Mouse (Mus musculus) stomach, postnatal 0 days (tissue): Measurements from ENCODE around the gene Mfsd1. TPM values are rescaled to one million over a fixed set of nuclear protein-coding genes. Genes with fewer than 3 reads are reported as not detected.
A peak's percentile ranks its signal among the peaks of the same experiment; 100 is the strongest.

ENCODE experiments used
- ATAC-seq: fragments of 200-750 bp; cut with Nextera tagmentation; 2 replicates; pipeline ENCODE4 v1.8.0; 2017; ENCODE audit not compliant: low FRiP score, low TSS enrichment
- DNase-seq: peaks from one replicate; pipeline ENCODE4 v3.0.0-alpha.2; 2016; ENCODE audit warnings: low spot score
- H3K27ac ChIP-seq: fragments of 300-500 bp; sonication (generic); replicated peaks from 2 replicates; pipeline ENCODE4 v1.5.1; 2014; ENCODE audit warnings: mild to moderate bottlenecking, control low read depth
- H3K27me3 ChIP-seq: fragments of 300-500 bp; sonication (generic); 2 replicates; pipeline ENCODE4 v1.6.1; 2014; ENCODE audit warnings: low read length; ENCODE audit not compliant: control insufficient read depth, insufficient read depth
- H3K36me3 ChIP-seq: fragments of 300-500 bp; sonication (generic); 2 replicates; pipeline ENCODE4 v1.6.1; 2014; ENCODE audit warnings: low read length, mixed read lengths; ENCODE audit not compliant: control insufficient read depth, insufficient read depth
- H3K4me1 ChIP-seq: fragments of 300-500 bp; sonication (generic); replicated peaks from 2 replicates; pipeline ENCODE4 v1.6.1; 2014; ENCODE audit warnings: antibody characterized with exemption; ENCODE audit not compliant: control insufficient read depth, insufficient read depth
- H3K4me2 ChIP-seq: fragments of 300-500 bp; sonication (generic); replicated peaks from 2 replicates; pipeline ENCODE4 v1.6.1; 2014; ENCODE audit warnings: low read depth, mild to moderate bottlenecking, control low read depth, moderate library complexity
- H3K4me3 ChIP-seq: fragments of 300-500 bp; sonication (generic); 2 replicates; pipeline ENCODE4 v1.5.1; 2014; ENCODE audit warnings: low read depth, low read length, control low read depth
- H3K9ac ChIP-seq: fragments of 300-500 bp; sonication (generic); 2 replicates; pipeline ENCODE4 v1.6.1; 2014; ENCODE audit warnings: mild to moderate bottlenecking, low read length, control low read depth, mixed read lengths
- H3K9me3 ChIP-seq: fragments of 300-500 bp; sonication (generic); 2 replicates; pipeline ENCODE4 v1.6.1; 2016; ENCODE audit warnings: low read length; ENCODE audit not compliant: control insufficient read depth
- CTCF ChIP-seq: IDR thresholded peaks from 2 replicates; pipeline ENCODE4 v1.5.1; 2016; ENCODE audit warnings: antibody characterized with exemption, low read depth, mild to moderate bottlenecking, moderate library complexity
- EP300 ChIP-seq: optimal IDR thresholded peaks from 2 replicates; pipeline ENCODE3; 2016; ENCODE audit warnings: antibody characterized with exemption
- WGBS: fragments of 180-500 bp; shearing (Covaris S2); extraction: QIAGEN DNeasy Blood & Tissue Kit; methylation state at CpG from one replicate; pipeline ENCODE4 v1.1.7; 2014; 5-methylcytosine and 5-hydroxymethylcytosine counted together
- polyA plus RNA-seq: library from polyadenylated mRNA; unstranded; fragments of >200 nt; fragmentation: Nextera tagmentation; extraction: Ambion mirVana; gene quantifications from 2 replicates; pipeline ENCODE4 v1.2.1, GENCODE M21; 2015

Mfsd1 gene
- polyA plus RNA-seq = 31.1 and 35.3 TPM in 2 replicates

DNA sequence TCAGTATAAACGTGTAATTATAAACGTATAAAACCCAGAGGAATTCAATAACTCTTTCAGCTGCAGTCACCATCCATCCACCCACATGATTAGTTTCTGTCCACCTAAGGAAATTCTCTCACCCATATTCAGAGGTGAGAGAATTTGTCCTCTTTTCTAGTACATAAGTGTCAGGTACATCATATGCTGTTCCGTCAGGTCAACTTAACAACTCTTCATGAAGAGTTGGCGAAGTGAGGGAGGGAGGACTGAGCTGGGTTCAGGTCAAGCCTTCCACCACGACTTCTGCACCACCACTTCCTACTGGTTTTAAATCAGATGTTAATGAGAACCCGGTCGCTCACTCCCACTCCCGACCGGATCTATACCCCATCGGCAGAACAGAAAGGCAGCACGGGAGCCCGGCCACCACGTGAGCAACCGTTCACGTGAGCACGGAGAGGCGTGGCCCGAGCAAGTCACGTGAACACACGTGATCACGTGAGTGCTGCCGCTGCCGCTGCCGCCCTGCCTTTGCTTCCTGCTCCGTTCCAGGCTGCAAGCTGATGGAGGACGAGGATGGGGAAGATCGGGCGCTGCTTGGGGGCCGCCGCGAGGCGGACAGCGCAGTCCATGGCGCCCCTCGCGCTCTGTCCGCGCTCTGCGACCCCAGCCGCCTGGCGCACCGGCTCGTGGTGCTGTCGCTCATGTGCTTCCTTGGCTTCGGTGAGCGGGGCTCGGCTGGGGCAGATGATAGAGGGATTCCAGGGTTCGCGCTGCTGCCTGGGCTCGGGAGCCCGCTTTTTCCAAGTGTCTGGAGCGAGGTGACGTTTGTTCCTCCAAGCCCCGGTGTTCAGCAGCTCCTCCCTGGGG lies at the start of gene Mfsd1:
Mfsd1 (plus strand) TSS at position 469 of the 852 bp plus-strand sequence.
- ATAC-seq (peak; percentile 90), DNase-seq (peak; percentile 93)
- Histone ChIP-seq H3K27ac (peak within 1 kb of the TSS; percentile 61), H3K4me1 (0 out of 2 replicates have a peak, but pooled peaks cover 4% of the 10 kb centered on the region), H3K36me3 (peaks cover 3% of the 10 kb centered on the region; the same call in 1 of the 2 replicates), H3K4me3 (peak within 1 kb of the TSS; percentile 73), H3K9me3 (no peaks in the 10 kb centered on the region), H3K9ac (peak within 1 kb of the TSS; percentile 74), H3K4me2 (peak within 1 kb of the TSS; percentile 85), H3K27me3 (no peaks in the 10 kb centered on the region)
- WGBS = 4% methylated on average over 53 of the region's 54 CpGs
- TF ChIP-seq CTCF (peak; percentile 8; the same call in 1 of the 2 replicates), EP300 (no peak)

DNA sequence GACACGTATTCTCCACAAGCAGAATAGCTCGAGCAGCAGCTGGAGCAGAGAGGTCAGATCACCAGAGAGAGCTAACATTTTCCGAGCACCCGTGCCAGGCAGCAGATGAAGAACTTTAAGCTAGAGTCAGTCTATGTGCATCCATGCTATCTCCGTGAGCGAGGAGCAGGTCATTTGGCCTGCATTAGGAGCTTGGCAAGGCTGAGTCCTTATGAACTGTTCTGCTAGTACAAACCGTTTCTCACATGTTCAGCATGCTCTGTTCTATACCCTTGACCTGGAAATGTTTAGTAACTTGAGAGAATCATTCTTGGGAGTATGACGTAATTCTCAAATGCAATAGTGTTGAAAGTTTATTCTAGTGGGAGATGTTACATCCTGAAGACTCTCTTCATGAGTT lies 38.9 kb upstream of the Mfsd1 start:
- TF ChIP-seq EP300 (no peak), CTCF (no peak)
- ATAC-seq (no peak), DNase-seq (no peak)
- Histone ChIP-seq H3K36me3 (no peaks in the 10 kb centered on the region), H3K27me3 (no peaks in the 10 kb centered on the region), H3K4me1 (no peaks in the 10 kb centered on the region), H3K4me3 (no peak overlapping the region), H3K9me3 (no peaks in the 10 kb centered on the region), H3K4me2 (no peak overlapping the region), H3K9ac (no peak overlapping the region), H3K27ac (no peak overlapping the region)
- WGBS = 60% methylated on average over 8 of the region's 8 CpGs

DNA sequence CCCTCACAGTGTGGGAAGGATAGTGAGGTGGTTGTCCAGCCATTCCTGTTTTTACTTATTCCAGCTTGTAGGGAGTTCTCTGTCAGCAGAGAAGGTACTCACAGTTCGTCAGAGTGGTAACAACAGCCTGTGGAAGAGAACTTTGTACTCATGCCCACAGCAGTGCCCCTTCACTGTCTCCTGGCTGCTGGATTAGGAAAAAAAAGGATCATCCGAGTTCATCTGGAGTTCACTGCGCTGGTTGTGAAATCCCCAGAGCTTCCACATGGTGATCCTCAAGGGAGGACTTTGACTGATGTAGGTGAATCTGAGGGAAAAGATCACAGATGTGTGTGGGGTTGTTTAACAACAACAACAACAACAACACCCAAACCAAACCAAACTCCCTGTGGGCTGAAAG lies 31.3 kb upstream of the Mfsd1 start:
- ATAC-seq (no peak), DNase-seq (no peak)
- WGBS = 49% methylated on average over 3 of the region's 3 CpGs

DNA sequence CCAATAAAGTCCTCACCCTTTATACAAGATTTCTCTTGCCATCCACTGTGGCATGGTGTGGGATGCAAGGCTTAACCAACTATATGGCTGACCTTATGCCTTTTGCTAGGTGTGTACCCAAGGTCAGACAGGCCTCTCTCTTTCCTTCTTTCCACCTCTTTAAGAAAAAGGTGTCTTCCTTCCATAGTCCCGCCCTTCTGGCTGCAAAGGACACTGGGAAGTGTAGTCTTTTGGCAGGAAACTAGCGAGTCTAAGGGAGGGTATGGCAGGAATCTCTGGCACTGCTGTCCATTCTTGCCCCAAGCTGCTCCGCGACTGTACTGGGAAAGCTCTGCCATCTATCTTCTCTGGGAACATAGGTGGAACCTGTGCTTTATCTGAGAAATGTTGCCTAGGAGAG lies 29.3 kb upstream of the Mfsd1 start:
- no peaks in the 10 kb centered on the region for H3K27me3 ChIP-seq
- H3K4me3 ChIP-seq = no peak overlapping the region
- H3K4me1 ChIP-seq = no peaks in the 10 kb centered on the region
- no peaks in the 10 kb centered on the region for H3K36me3 ChIP-seq
- H3K27ac ChIP-seq = no peak overlapping the region
- ATAC-seq (no peak), DNase-seq (no peak)
- H3K9ac ChIP-seq = no peak overlapping the region
- WGBS = 39% methylated on average over 4 of the region's 4 CpGs
- TF ChIP-seq CTCF = no peak
- no peak for TF ChIP-seq EP300
- peak overlapping the region; percentile 17; the same call in 1 of the 2 replicates for H3K4me2 ChIP-seq
- no peaks in the 10 kb centered on the region for H3K9me3 ChIP-seq

More for the DNA sequence above, 31.3 kb upstream of the Mfsd1 start:
- H3K4me3 ChIP-seq = no peak overlapping the region
- no peak for TF ChIP-seq EP300
- TF ChIP-seq CTCF = no peak
- H3K9me3 ChIP-seq = no peaks in the 10 kb centered on the region
- H3K4me2 ChIP-seq = no peak overlapping the region
- H3K27ac ChIP-seq = no peak overlapping the region
- H3K9ac ChIP-seq = no peak overlapping the region
- no peaks in the 10 kb centered on the region for H3K4me1 ChIP-seq
- no peaks in the 10 kb centered on the region for H3K36me3 ChIP-seq
- H3K27me3 ChIP-seq = no peaks in the 10 kb centered on the region

DNA sequence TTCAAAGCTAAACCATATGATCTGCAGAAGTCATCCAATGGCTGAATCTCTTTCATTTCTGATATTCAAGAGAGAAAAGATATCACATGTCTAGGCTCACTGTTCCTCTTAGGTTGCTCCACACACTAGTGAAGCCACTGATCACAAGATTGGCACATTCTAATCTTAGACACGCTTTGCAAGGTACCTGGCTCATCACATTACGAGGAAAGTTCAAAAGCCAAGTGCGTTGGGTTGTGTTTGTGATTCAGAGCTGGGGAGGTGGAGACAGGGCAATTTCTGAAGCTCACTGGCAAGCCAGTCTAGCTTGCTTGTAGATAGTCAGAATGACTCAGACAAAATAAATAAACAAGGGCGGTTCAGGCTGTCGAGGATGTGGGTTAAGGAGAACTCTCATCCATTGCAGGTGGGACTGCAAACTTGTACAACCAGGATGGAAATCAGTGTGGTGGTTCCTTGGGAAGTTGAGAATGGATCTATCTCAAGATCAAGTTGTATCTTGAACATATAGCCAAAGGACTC lies 28.6 kb upstream of the Mfsd1 start:
- no peaks in the 10 kb centered on the region for H3K27me3 ChIP-seq
- H3K4me2 ChIP-seq = no peak overlapping the region
- H3K36me3 ChIP-seq = no peaks in the 10 kb centered on the region
- peak; percentile 73; the same call in 1 of the 2 replicates for ATAC-seq
- no peak overlapping the region for H3K27ac ChIP-seq
- no peak overlapping the region for H3K9ac ChIP-seq
- no peak for TF ChIP-seq EP300
- TF ChIP-seq CTCF = no peak
- no peaks in the 10 kb centered on the region for H3K4me1 ChIP-seq
- H3K4me3 ChIP-seq = no peak overlapping the region
- 60% methylated on average over 5 of the region's 5 CpGs for WGBS
- no peaks in the 10 kb centered on the region for H3K9me3 ChIP-seq
- no peak for DNase-seq

DNA sequence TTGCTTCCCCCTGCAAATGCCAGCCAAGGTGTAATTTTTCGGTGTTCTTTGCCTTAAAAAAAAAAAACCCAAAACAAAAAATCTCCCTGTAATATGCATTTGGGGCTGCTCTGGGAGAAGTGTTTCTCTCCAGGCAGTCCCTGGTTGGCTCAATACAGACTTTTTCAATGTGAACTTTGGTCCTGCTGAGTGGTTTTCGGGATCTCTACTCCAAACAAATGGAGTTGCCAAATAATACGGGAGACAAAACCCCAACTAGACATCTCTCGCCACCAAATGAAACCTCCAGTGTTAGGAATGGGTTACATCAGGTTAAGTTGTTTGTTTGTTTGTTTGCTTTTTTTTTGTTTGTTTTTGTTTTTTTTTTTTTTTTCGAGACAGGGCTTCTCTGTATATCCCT lies 27.3 kb upstream of the Mfsd1 start:
- H3K27me3 ChIP-seq = no peaks in the 10 kb centered on the region
- no peaks in the 10 kb centered on the region for H3K4me1 ChIP-seq
- H3K9me3 ChIP-seq = no peaks in the 10 kb centered on the region
- no peak overlapping the region for H3K9ac ChIP-seq
- no peak for DNase-seq
- TF ChIP-seq EP300 (no peak), CTCF (no peak)
- no peak overlapping the region for H3K4me2 ChIP-seq
- H3K27ac ChIP-seq = no peak overlapping the region
- ATAC-seq = no peak
- WGBS = 81% methylated on average over 5 of the region's 5 CpGs
- H3K4me3 ChIP-seq = no peak overlapping the region
- no peaks in the 10 kb centered on the region for H3K36me3 ChIP-seq
